Mouse (Mus musculus): ENCODE measurements around the gene Tfg.

Tfg gene

GRCm38 (mm10) chr16:56717224-56718200 lies at the start of gene Tfg:
TSS of gene Tfg (minus strand) at chr16:56717450.
- DNase-seq (ENCODE audit: low spot score) = peak; percentile 99

- DNase-seq (ENCODE audit: low spot score) = no peak
These were observed 11.8 kb upstream of the Tfg start for GRCm38 (mm10) chr16:56729060-56729459.

- no peak for DNase-seq (ENCODE audit: low spot score)
These were observed 7.7 kb upstream of the Tfg start for GRCm38 (mm10) chr16:56724927-56725326.

DNA sequence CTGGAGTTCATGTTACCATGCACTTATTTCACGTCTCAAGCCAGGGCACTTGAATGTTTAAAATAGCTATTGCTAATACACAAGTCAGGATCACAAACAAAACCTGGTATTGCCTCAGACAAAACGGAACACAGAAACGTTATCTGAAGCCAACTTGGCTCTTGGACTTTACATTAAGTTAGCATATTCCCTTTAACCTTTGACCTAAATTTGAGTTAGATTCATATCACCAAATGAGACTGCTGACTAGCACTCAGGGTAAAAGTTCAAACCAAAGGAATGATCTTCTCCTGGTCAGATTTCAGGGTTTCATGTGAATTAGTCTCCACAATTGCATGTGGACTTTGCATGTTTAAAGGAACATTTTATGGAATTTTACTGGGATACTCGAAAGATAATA lies 5.1 kb upstream of the Tfg start:
- DNase-seq (ENCODE audit: low spot score) = peak; percentile 7

DNA sequence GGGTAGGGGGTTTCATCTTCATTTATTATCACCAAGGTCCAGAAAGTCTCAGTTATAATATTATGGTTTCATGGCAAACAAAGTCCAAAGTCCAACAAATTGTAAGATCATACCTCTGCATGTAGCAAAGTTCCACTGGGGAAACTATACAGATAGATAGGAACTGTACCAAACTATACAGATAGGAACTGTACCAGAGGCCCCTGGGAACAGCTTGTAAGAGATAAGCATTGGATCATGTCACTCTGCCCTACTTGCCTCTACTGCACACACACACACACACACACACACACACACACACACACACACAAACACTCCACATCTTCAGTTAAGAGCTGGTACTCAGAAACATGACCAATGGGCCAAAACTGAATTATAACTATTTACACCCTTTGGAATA lies 1.8 kb upstream of the Tfg start:
- no peak for DNase-seq (ENCODE audit: low spot score)

DNA sequence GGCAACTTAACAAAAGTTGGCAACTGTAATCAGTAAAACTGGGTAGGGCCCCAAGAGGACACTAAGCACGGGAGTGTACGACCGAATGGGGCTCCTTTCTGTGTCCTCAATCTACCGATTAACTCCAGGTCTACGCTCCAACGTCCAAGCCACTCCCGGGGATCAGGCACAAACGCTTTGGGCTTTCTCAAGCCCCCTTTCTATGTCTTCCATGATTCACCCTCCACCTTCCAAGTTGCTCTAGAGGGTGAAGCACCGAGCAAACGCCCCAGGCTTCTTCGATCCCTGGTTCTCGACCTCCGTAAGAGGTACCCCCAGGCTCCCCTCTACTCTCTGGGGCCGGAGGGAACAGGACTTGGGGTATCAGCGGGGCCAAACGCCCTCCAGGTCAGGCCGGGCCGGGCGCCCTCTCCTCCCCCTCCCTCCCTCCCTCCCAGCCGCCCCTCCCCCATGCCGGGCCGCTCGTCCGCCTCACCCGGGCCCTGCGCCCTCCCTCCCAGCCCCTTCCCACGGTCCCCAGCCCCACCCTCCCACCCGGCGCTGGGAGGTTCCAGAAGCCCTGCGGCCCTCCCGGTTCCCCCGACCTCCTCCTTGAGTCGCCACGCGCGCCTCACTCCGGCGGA lies 582 bp downstream of the Tfg start:
- DNase-seq (ENCODE audit: low spot score) = peak; percentile 89

GRCm38 (mm10) chr16:56715608-56716007 lies 1.6 kb downstream of the Tfg start:
- DNase-seq (ENCODE audit: low spot score) = no peak

GRCm38 (mm10) chr16:56710071-56710470 lies 7.2 kb downstream of the Tfg start:
- DNase-seq (ENCODE audit: low spot score) = no peak

DNA sequence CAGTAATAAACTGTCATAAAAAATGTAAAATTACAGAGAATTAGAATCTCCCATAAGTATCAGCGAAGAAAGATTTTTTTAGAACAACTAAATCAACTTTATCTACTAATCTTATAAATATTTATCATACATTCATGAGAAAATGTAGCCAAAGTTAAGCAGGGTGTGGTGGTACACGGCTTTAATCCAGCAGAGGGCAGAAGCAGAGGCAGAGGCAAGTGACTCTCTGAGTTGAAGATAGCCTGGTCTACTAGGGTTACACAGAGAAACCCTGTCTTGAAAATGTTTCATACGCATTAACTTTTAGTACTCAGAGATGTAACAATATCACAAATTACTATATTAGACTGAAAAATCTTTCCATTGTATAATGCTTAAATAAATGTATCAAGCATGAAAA lies 11.5 kb downstream of the Tfg start:
- no peak for DNase-seq (ENCODE audit: low spot score)

GRCm38 (mm10) chr16:56700898-56701297 lies 16.4 kb downstream of the Tfg start:
- no peak for DNase-seq (ENCODE audit: low spot score)

DNA sequence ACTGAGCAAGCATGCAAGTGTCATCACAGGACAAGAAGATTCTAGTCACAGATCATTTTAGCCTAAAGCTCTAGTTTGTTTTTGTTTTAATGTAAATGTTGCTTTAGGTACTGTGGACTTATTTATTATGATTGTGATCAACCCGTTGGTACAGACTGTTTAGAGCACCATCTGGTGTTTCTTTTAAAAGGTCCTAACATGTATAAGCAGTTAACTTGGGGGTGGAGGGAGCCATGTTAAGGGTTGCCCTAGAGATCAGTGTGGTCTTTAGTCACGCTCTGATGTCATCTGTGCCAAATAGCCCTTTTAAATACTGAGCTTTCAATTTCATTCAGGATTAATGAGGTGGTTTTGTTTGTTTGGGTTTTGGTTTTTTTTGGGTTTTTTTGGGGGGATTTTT lies 20.8 kb downstream of the Tfg start:
- no peak for DNase-seq (ENCODE audit: low spot score)

DNA sequence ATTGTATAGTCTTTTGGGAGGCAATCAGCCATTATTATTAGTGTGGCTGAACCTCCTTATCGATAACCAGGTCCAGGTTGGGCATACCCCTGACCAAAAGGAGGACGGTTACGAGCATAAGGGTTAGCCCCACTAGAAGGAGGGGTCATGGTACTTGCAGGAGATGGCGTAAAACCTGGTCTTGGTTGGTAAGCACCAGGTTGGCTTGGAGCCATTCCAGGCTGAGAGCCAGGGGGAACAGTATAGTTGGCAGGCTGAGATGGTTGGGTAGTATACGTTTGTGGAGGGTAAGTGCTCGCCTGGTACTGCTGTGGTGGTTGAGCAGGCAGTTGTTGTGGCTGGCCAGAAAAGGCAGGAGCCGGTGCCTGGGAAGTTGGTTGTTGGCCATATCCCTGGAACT lies 26.5 kb downstream of the Tfg start:
- DNase-seq (ENCODE audit: low spot score) = no peak

- no peak for DNase-seq (ENCODE audit: low spot score)
These were observed 30.5 kb downstream of the Tfg start for GRCm38 (mm10) chr16:56686747-56687146.

DNA sequence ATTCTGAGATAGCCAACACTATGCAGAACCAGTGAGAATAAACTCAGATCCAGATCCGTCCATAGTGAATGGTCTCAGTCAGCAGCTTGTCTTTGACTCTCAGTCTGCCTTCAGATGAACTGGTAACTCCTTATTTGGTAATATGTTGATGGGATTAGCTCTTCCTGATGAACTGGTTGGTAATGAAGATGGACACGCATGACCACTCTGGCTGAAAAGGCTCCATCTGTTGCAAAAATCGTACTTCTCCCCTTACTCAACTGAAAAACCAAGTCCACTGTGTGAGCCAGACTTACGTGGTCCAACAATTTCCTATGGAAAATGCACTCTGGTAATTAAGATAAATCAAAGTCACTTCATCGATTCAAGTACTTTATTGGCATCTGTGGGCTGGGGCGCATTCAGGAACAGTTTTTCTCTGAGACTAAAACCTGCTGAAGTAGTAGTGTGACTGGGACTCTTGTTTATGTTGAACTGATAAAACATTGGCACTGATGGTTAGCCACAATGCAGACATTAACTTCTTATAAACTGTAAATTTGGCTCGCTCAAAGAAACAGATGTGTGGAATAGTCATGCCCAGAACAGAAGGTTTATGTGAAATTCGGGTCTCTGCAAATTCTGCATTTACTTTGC lies 36.1 kb downstream of the Tfg start:
- DNase-seq (ENCODE audit: low spot score) = no peak

DNA sequence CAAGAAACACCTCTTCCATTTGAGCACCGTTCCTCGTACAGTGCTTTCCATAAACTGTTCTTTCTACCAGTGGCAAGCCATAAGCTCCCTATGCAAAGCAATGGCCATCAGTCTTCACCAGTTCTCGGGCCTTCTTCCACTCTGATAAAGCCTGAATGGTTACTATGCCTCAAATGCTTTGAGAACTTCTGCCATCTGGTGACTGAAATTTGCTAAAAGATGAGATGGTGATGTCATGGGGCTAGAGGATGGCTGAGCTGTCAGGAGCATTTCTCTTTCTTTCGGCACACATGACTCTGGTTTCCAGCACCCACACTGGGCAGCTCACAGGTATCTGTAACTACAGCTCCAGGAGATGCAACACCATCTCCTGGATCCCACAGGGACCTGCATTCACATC lies 40.1 kb downstream of the Tfg start:
- DNase-seq (ENCODE audit: low spot score) = peak; percentile 6

DNA sequence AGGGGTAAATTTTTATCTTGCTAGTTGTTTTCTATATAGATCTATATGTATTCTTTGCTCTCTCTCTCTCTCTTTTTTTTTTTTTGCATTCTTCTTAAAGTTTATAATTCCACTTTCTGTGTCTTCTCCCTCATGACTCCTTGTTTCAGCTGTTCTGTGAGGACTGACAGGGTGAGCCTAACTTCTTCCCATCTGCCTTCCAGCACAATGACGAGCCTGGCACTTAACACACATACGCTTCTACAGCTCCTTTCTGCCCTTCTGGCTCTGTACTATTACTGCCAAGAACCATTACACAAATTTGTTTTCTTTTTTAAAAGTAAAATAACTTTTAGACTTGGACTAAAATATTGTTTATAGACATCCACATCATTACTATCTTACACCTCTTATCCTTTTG lies 43.8 kb downstream of the Tfg start:
- no peak for DNase-seq (ENCODE audit: low spot score)

- no peak for DNase-seq (ENCODE audit: low spot score)
These were observed 46.3 kb downstream of the Tfg start for GRCm38 (mm10) chr16:56670941-56671340.

DNA sequence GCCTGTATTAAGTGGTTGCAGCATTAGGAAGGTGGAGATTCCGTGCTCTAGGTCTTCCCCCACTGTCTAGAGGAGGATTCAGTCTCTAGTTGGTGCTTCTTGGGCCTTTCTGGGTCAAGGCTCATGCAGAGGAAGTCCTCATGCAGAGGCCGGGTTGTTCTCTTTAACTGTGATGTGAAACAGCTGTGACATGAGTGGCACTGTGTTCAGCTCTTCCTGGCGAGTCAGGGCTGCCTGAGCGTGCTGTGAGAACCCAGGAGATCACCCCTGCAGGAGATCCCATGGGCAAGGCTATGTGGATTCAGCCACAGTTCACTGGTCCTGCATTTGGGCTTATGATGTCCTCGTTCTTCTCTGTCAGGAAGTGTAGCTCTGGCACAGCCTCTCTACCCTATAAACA lies 47.7 kb downstream of the Tfg start:
- no peak for DNase-seq (ENCODE audit: low spot score)

DNA sequence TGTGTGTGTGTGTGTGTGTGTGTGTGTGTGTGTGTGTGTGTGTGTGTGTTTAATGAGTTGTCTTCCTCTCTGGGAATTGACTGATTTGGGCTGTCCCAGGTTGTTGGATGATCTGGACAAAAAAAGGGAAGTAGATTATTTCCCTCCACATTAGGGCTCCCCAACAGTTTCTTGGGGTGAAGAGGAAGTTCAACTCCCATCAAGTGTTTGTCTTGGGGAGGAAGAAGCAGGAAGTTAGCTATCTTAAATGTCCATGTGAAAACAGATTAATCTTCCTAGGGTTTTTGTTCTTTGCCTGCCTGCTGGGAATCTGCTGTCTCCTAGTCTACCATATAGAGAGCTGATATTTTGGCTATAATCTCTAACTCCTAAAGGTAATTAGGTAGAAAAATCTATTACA lies 58.4 kb downstream of the Tfg start:
- no peak for DNase-seq (ENCODE audit: low spot score)

DNA sequence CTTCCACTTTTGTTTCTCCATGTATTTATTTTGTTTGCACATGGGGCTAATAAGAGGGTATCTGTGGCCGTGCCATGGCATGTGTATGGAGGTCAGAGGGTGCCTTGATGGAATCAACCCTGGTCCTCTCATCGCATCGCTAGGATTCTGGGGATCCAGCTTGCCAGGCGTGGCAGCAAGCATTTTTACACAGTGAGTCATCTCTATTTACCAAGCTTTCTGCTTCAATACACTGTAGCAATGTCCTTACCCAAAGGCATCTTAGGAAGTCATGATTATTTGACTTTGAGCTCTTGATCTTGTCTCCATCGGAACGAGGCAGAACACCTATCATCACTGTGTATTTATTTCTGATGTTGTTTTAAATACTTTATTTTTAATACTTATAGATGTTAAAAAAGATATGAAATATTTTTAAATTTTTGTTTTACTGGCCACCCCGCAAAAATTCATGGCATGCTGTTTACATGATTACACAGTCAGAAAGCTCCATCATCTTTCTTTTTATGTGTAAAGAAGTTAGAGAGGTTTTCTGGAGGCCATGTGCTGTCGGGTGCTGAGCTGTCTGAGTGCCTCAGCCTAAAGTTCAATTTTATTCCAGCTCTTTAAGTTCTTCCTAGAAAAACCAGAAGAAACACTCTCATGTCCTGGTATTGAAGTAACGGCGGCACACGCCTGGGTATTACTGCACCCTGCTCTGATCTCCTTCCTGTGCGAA lies 61.9 kb downstream of the Tfg start:
- DNase-seq (ENCODE audit: low spot score) = no peak

DNA sequence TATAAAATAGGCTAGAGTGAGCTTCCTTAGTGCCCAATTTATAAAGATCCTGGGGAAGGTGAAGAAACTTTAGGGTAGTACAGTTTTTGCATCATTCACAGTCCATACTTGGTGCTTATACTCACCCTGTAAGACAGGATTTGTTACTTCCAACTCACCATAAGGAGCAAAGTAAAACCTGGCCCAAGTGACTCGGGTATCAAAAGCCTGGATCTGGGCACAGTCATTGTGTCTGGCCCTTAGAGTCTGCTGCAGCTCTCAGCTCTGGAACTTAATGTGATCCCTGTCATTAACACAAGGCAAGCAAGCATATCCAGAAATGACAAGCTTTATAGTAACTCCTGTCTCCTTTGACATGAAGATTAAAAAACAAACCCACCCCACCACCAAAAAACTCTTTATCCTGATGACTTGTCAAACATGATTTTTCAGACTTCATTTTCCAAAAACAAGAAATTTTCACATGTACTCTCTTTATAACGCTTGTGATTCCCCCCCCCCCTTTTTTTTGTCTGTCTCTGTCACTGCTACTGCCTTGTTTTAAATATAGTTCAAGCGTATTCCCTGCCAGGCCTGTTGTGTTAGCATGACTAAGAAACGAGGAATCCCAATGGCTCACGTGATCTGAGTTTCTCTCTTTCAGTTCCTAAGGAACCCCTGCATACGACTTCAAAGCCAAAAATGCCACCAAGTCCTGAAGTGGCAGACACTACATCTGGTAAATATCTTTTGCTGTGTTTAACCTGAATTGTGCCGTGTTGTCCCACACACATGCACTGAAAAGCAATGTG lies 70.7 kb downstream of the Tfg start:
- no peak for DNase-seq (ENCODE audit: low spot score)

DNA sequence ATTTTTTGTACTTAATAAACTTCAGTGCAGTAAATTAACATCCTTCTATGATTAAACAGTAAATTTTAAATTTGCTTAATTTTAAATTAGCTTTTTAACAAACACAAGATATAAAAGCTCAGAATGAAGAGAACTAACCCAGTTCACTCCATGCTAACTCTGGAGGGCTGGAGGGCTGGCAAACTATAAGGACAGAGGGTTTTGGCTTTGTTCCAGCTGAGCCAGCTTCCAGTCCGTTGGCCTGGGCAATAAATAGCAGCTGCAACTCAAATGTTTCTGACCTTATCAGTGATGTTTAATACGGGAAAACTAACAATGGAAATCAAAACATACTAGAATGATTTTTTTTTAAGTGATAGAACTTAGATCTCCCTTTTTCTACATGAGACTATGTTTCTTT lies 72.0 kb downstream of the Tfg start:
- no peak for DNase-seq (ENCODE audit: low spot score)

Data from yolk sac, embryonic 10.5 days (tissue).